Mouse (Mus musculus): ENCODE results near the gene Rab3il1. TPM values are rescaled to one million over a fixed set of nuclear protein-coding genes. Genes with fewer than 3 reads are reported as not detected.

Rab3il1 gene
- polyA plus RNA-seq, 1 experiment from 2014 or later: 196 TPM

GRCm38 (mm10) chr19:9984111-9985055 lies 17.1 kb upstream of the Rab3il1 start:
- Histone ChIP-seq H3K9ac (peak overlapping the region; percentile 96), H3K4me3 (replicated peaks) (peak overlapping the region; percentile 88), H3K36me3 (peaks cover 34% of the 10 kb centered on the region), H3K27me3 (no peaks in the 10 kb centered on the region), H3K9me3 (replicated peaks) (no peaks in the 10 kb centered on the region), H3K27ac (peak overlapping the region; percentile 99), H3K4me1 (replicated peaks) (peaks cover 84% of the 10 kb centered on the region), H3K4me2 (peak overlapping the region; percentile 76)
- 72% methylated on average over 20 of the region's 20 CpGs for WGBS (ENCODE audit: insufficient replicate concordance)
- ATAC-seq (ENCODE audit: low read depth): no peak
- DNase-seq: no peak

- Histone ChIP-seq H3K36me3 (peaks cover 34% of the 10 kb centered on the region), H3K9me3 (replicated peaks) (no peaks in the 10 kb centered on the region), H3K9ac (0 out of 2 replicates have a peak overlapping the region, but pooled peaks have one; percentile 18), H3K4me3 (replicated peaks) (peak overlapping the region; percentile 88), H3K27ac (peak overlapping the region; percentile 99), H3K27me3 (no peaks in the 10 kb centered on the region), H3K4me1 (replicated peaks) (peaks cover 85% of the 10 kb centered on the region), H3K4me2 (peak overlapping the region; percentile 76)
- 88% methylated on average over 6 of the region's 6 CpGs for WGBS (ENCODE audit: insufficient replicate concordance)
- no peak for DNase-seq
- ATAC-seq (ENCODE audit: low read depth): no peak
Observed at GRCm38 (mm10) chr19:9985190-9985899, 16.1 kb upstream of the Rab3il1 start.

DNA sequence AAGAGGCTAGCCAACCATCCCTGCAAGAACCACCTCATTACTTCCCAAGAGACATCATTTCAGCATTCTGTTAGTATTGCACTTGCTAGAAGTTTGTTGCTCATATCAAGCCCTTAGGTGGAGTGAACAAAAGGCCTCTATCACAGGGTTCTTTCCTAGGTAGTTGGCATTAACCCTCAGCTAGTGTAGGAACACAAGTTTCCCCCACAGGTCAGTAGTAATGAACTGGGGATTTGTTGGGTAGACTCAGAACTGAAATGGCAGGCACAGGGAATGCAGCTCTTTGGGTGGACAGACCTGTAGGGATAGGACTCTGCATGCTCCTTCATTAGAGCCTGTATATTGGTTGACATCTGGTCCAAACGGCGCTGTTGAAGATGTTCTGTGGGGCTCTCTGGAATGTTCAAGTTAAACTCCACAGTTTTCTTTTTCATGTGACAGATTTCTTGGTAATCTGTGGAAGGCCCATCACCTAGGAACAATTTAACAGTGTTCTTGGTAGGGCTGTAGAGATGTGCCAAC lies 15.5 kb upstream of the Rab3il1 start:
- 0 out of 2 replicates have a peak overlapping the region, but pooled peaks have one; percentile 18 for H3K9ac ChIP-seq
- H3K27ac ChIP-seq: peak overlapping the region; percentile 99
- H3K9me3 ChIP-seq (replicated peaks): no peaks in the 10 kb centered on the region
- H3K27me3 ChIP-seq: no peaks in the 10 kb centered on the region
- peaks cover 85% of the 10 kb centered on the region for H3K4me1 ChIP-seq (replicated peaks)
- H3K36me3 ChIP-seq: peaks cover 34% of the 10 kb centered on the region
- H3K4me2 ChIP-seq: peak overlapping the region; percentile 10; the same call in 1 of the 2 replicates
- ATAC-seq (ENCODE audit: low read depth) (no peak), DNase-seq (no peak)
- H3K4me3 ChIP-seq (replicated peaks): peak overlapping the region; percentile 88
- 88% methylated on average over 2 of the region's 2 CpGs for WGBS (ENCODE audit: insufficient replicate concordance)

- H3K4me1 ChIP-seq (replicated peaks): peaks cover 84% of the 10 kb centered on the region
Observed at GRCm38 (mm10) chr19:9987192-9987591, 14.3 kb upstream of the Rab3il1 start.

DNA sequence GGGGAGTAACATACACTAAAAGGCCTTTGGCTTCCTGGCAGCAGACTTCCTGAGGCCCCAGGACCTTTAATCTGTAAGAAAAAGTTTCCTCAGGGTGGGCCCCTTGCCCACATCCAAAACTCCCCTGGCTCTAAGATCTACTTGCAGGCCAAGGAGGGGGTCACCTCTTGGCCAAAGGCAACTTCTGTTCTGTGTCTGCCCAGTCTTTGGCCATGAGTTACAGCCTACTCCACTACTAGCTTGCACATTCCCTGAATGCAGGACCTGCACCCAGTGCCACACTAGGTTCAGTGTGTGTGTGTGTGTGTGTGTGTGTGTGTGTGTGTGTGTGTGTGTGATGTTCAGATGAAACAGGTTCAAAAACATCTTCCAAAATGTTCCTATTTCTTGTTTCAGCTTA lies 13.9 kb upstream of the Rab3il1 start:
- Histone ChIP-seq H3K4me2 (no peak overlapping the region), H3K4me1 (replicated peaks) (peaks cover 88% of the 10 kb centered on the region), H3K9ac (0 out of 2 replicates have a peak overlapping the region, but pooled peaks have one; percentile 41)

More at GRCm38 (mm10) chr19:9987192-9987591, 14.3 kb upstream of the Rab3il1 start:
- 0 out of 2 replicates have a peak overlapping the region, but pooled peaks have one; percentile 41 for H3K9ac ChIP-seq
- no peak overlapping the region for H3K4me2 ChIP-seq
- no peaks in the 10 kb centered on the region for H3K27me3 ChIP-seq
- no peak for ATAC-seq (ENCODE audit: low read depth)
- H3K36me3 ChIP-seq: peaks cover 34% of the 10 kb centered on the region
- peak overlapping the region; percentile 99 for H3K27ac ChIP-seq
- 47% methylated on average over 6 of the region's 6 CpGs for WGBS (ENCODE audit: insufficient replicate concordance)
- H3K4me3 ChIP-seq (replicated peaks): no peak overlapping the region
- no peak for DNase-seq
- H3K9me3 ChIP-seq (replicated peaks): no peaks in the 10 kb centered on the region

GRCm38 (mm10) chr19:9989171-9989883 lies 12.1 kb upstream of the Rab3il1 start:
- H3K9me3 ChIP-seq (replicated peaks): no peaks in the 10 kb centered on the region
- H3K36me3 ChIP-seq: peaks cover 25% of the 10 kb centered on the region
- H3K27ac ChIP-seq: peak overlapping the region; percentile 85
- 49% methylated on average over 17 of the region's 17 CpGs for WGBS (ENCODE audit: insufficient replicate concordance)
- peak overlapping the region; percentile 9; the same call in 1 of the 2 replicates for H3K4me3 ChIP-seq (replicated peaks)
- no peaks in the 10 kb centered on the region for H3K27me3 ChIP-seq
- peak overlapping the region; percentile 50 for H3K9ac ChIP-seq
- H3K4me1 ChIP-seq (replicated peaks): peaks cover 91% of the 10 kb centered on the region
- DNase-seq (peak; percentile 53), ATAC-seq (ENCODE audit: low read depth) (no peak; the same call in 1 of the 2 replicates)
- H3K4me2 ChIP-seq: peak overlapping the region; percentile 52

More for the DNA sequence above, 13.9 kb upstream of the Rab3il1 start:
- H3K27ac ChIP-seq: peak overlapping the region; percentile 99
- peaks cover 34% of the 10 kb centered on the region for H3K36me3 ChIP-seq
- no peaks in the 10 kb centered on the region for H3K9me3 ChIP-seq (replicated peaks)
- ATAC-seq (ENCODE audit: low read depth): no peak
- no peak for DNase-seq
- no peak overlapping the region for H3K4me3 ChIP-seq (replicated peaks)
- no peaks in the 10 kb centered on the region for H3K27me3 ChIP-seq

DNA sequence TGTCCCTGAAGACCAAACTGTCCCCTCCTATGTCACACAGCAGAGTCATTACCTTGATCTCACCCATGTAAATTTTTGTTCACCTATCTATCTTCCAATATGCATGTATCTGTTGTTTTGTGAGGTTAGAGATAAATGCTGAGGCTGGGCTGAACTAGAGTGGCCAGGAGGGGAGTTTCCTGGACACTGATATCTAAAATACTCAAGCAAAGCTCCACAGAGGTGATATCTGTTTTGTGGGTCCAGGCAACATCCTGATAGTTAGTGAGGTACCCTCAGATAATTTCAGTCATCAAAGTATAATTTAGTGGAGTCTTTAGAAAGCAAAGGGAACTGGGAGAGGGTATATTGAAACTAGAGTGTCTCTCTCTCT lies 11.6 kb upstream of the Rab3il1 start:
- H3K4me2 ChIP-seq: peak overlapping the region; percentile 52
- H3K4me3 ChIP-seq (replicated peaks): peak overlapping the region; percentile 9; the same call in 1 of the 2 replicates
- no peaks in the 10 kb centered on the region for H3K9me3 ChIP-seq (replicated peaks)
- DNase-seq (peak; percentile 39), ATAC-seq (ENCODE audit: low read depth) (peak; percentile 73)
- peaks cover 19% of the 10 kb centered on the region for H3K36me3 ChIP-seq
- H3K27me3 ChIP-seq: no peaks in the 10 kb centered on the region
- H3K4me1 ChIP-seq (replicated peaks): peaks cover 85% of the 10 kb centered on the region
- H3K9ac ChIP-seq: peak overlapping the region; percentile 50
- H3K27ac ChIP-seq: peak overlapping the region; percentile 85

- Histone ChIP-seq H3K27me3 (no peaks in the 10 kb centered on the region), H3K4me2 (no peak overlapping the region), H3K9ac (no peak overlapping the region), H3K4me1 (replicated peaks) (peaks cover 71% of the 10 kb centered on the region), H3K36me3 (peaks cover 5% of the 10 kb centered on the region), H3K9me3 (replicated peaks) (no peaks in the 10 kb centered on the region), H3K27ac (peak overlapping the region; percentile 85), H3K4me3 (replicated peaks) (no peak overlapping the region)
- ATAC-seq (ENCODE audit: low read depth): peak; percentile 33; the same call in 1 of the 2 replicates
- peak; percentile 72 for DNase-seq
- WGBS (ENCODE audit: insufficient replicate concordance): 19% methylated on average over 5 of the region's 5 CpGs
Observed at GRCm38 (mm10) chr19:9991304-9991703, 10.2 kb upstream of the Rab3il1 start.

- H3K9me3 ChIP-seq (replicated peaks): no peaks in the 10 kb centered on the region
- 0 out of 2 replicates have a peak, but pooled peaks cover under 1% of the 10 kb centered on the region for H3K27me3 ChIP-seq
- WGBS (ENCODE audit: insufficient replicate concordance): 47% methylated on average over 26 of the region's 26 CpGs
- H3K4me1 ChIP-seq (replicated peaks): peaks cover 65% of the 10 kb centered on the region
- no peak overlapping the region for H3K27ac ChIP-seq
- ATAC-seq (ENCODE audit: low read depth) (0 out of 2 replicates have a peak, but pooled peaks have one; percentile 1), DNase-seq (no peak)
- no peaks in the 10 kb centered on the region for H3K36me3 ChIP-seq
- H3K9ac ChIP-seq: peak overlapping the region; percentile 42; the same call in 1 of the 2 replicates
- peak overlapping the region; percentile 57 for H3K4me2 ChIP-seq
- H3K4me3 ChIP-seq (replicated peaks): peak overlapping the region; percentile 35; the same call in 1 of the 2 replicates
Observed at GRCm38 (mm10) chr19:9992011-9992958, 9.2 kb upstream of the Rab3il1 start.
